Mouse (Mus musculus) retina, embryonic 14.5 days (tissue): ENCODE measurements around the gene Slc26a6.

ENCODE experiments used
- DNase-seq: peaks from one replicate; pipeline ENCODE4 v3.0.0-alpha.2; 2015; ENCODE audit warnings: low spot score

Gene Slc26a6

GRCm38 (mm10) chr9:108852976-108853375, at the start of gene Slc26a6:
Gene Slc26a6 (plus strand): TSS chr9:108853283.
- no peak for DNase-seq

GRCm38 (mm10) chr9:108805768-108806167, 47.3 kb upstream of the Slc26a6 start:
- DNase-seq: no peak

GRCm38 (mm10) chr9:108806379-108806778, 46.7 kb upstream of the Slc26a6 start:
- DNase-seq: no peak

- DNase-seq: no peak
Measured at GRCm38 (mm10) chr9:108806831-108807230, 46.3 kb upstream of the Slc26a6 start.

GRCm38 (mm10) chr9:108807674-108808073, 45.4 kb upstream of the Slc26a6 start:
- no peak for DNase-seq

GRCm38 (mm10) chr9:108808163-108808665, 44.9 kb upstream of the Slc26a6 start, which contains the start of gene Nckipsd:
Gene Nckipsd (plus strand): TSS chr9:108808368.
- DNase-seq: peak; percentile 98

- no peak for DNase-seq
Measured at GRCm38 (mm10) chr9:108809188-108809587, 43.9 kb upstream of the Slc26a6 start.

GRCm38 (mm10) chr9:108809723-108810122, 43.4 kb upstream of the Slc26a6 start:
- no peak for DNase-seq

- no peak for DNase-seq
Measured at GRCm38 (mm10) chr9:108810516-108810915, 42.6 kb upstream of the Slc26a6 start.

GRCm38 (mm10) chr9:108815557-108815956, 37.5 kb upstream of the Slc26a6 start:
- no peak for DNase-seq

GRCm38 (mm10) chr9:108819495-108819894, 33.6 kb upstream of the Slc26a6 start:
- DNase-seq: peak; percentile 60

- DNase-seq: no peak
Measured at GRCm38 (mm10) chr9:108820077-108820476, 33.0 kb upstream of the Slc26a6 start.

GRCm38 (mm10) chr9:108824144-108824685, 28.9 kb upstream of the Slc26a6 start:
- no peak for DNase-seq

- peak; percentile 86 for DNase-seq
Measured at GRCm38 (mm10) chr9:108824755-108825413, 28.2 kb upstream of the Slc26a6 start.

- peak; percentile 93 for DNase-seq
Measured at GRCm38 (mm10) chr9:108825820-108826699, 27.0 kb upstream of the Slc26a6 start, which contains the start of gene Celsr3. Gene Celsr3 (plus strand): TSS chr9:108826320.

- DNase-seq: peak; percentile 79
Measured at GRCm38 (mm10) chr9:108826700-108827340, 26.3 kb upstream of the Slc26a6 start.

- DNase-seq: no peak
Measured at GRCm38 (mm10) chr9:108827454-108827853, 25.6 kb upstream of the Slc26a6 start.

GRCm38 (mm10) chr9:108827906-108828305, 25.2 kb upstream of the Slc26a6 start:
- no peak for DNase-seq

GRCm38 (mm10) chr9:108831637-108832036, 21.4 kb upstream of the Slc26a6 start:
- no peak for DNase-seq

GRCm38 (mm10) chr9:108832390-108833108, 20.5 kb upstream of the Slc26a6 start:
- DNase-seq: peak; percentile 95

- peak; percentile 29 for DNase-seq
Measured at GRCm38 (mm10) chr9:108842989-108843388, 10.1 kb upstream of the Slc26a6 start.
